Mouse (Mus musculus) E14TG2a.4 (cell line): ENCODE results near the gene Dpysl5.

ENCODE experiments used
- CTCF ChIP-seq: conservative IDR thresholded peaks from 2 replicates; pipeline ENCODE4 v1.5.1; 2014; ENCODE audit warnings: low read length
- NANOG ChIP-seq: IDR thresholded peaks from 2 replicates; pipeline ENCODE4 v1.6.1; 2014; ENCODE audit warnings: borderline replicate concordance, low read length, mixed read lengths

DNA sequence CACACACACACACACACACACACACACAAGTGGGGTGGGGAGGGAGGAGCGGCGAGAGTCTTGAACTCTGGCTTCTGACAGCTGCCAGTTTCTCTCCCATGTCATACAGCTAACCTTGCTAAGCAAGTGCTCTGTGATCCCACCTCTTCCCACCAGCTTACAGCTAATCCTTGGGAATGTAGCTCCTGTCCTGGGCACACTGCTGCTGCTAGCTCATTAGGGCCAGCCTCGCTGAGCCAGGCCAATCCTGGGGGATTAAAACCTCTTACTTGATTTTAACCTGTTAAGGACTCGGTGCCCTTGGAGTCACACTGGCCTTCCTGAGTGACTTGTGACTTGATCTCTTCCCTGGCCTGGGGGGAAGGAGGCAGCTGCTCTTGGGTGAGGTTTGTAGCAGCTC, 23.3 kb downstream of the Dpysl5 start:
- TF ChIP-seq CTCF (no peak), NANOG (no peak)
